Mouse (Mus musculus): Measurements from ENCODE around the gene Irf2bpl. TPM values are rescaled to one million over a fixed set of nuclear protein-coding genes. Genes with fewer than 3 reads are reported as not detected.

Gene Irf2bpl
- polyA plus RNA-seq, 1 experiment from 2014 or later: 69.3 TPM

GRCm38 (mm10) chr12:86888130-86889069, 3.8 kb upstream of the Irf2bpl start:
- no peaks in the 10 kb centered on the region for H3K36me3 ChIP-seq (ENCODE audit: control insufficient read depth, insufficient read depth, low read length)
- peak overlapping the region; percentile 23 for H3K4me3 ChIP-seq (ENCODE audit: low read depth, low read length)
- H3K9me3 ChIP-seq (replicated peaks; ENCODE audit: control insufficient read depth, low read length, poor library complexity, severe bottlenecking): no peaks in the 10 kb centered on the region
- H3K27me3 ChIP-seq (ENCODE audit: control insufficient read depth, insufficient read depth, low read depth, low read length): no peaks in the 10 kb centered on the region
- peaks cover 77% of the 10 kb centered on the region for H3K4me1 ChIP-seq (ENCODE audit: control insufficient read depth, insufficient read depth, low read length)
- under 1% methylated on average over 42 of the region's 47 CpGs for WGBS
- ATAC-seq: no peak
- H3K27ac ChIP-seq (ENCODE audit: low read length): peak overlapping the region; percentile 82
- peak overlapping the region; percentile 58 for H3K4me2 ChIP-seq (ENCODE audit: low read length)
- H3K9ac ChIP-seq (ENCODE audit: low read depth, low read length): peak overlapping the region; percentile 64

- Histone ChIP-seq H3K36me3 (ENCODE audit: control insufficient read depth, insufficient read depth, low read length) (no peaks in the 10 kb centered on the region), H3K9me3 (replicated peaks; ENCODE audit: control insufficient read depth, low read length, poor library complexity, severe bottlenecking) (no peaks in the 10 kb centered on the region), H3K27me3 (ENCODE audit: control insufficient read depth, insufficient read depth, low read depth, low read length) (no peaks in the 10 kb centered on the region), H3K9ac (ENCODE audit: low read depth, low read length) (peak overlapping the region; percentile 64; the same call in 1 of the 2 replicates), H3K4me1 (ENCODE audit: control insufficient read depth, insufficient read depth, low read length) (peaks cover 69% of the 10 kb centered on the region), H3K4me3 (ENCODE audit: low read depth, low read length) (no peak overlapping the region), H3K27ac (ENCODE audit: low read length) (peak overlapping the region; percentile 82), H3K4me2 (ENCODE audit: low read length) (peak overlapping the region; percentile 58)
- no peak for ATAC-seq
- 34% methylated on average over 14 of the region's 14 CpGs for WGBS
These were observed 3.0 kb upstream of the Irf2bpl start for GRCm38 (mm10) chr12:86887381-86888129.

- ATAC-seq: no peak
- no peak overlapping the region for H3K9ac ChIP-seq (ENCODE audit: low read depth, low read length)
- H3K4me1 ChIP-seq (ENCODE audit: control insufficient read depth, insufficient read depth, low read length): peaks cover 59% of the 10 kb centered on the region
- no peak overlapping the region for H3K4me2 ChIP-seq (ENCODE audit: low read length)
- H3K27me3 ChIP-seq (ENCODE audit: control insufficient read depth, insufficient read depth, low read depth, low read length): no peaks in the 10 kb centered on the region
- H3K4me3 ChIP-seq (ENCODE audit: low read depth, low read length): no peak overlapping the region
- WGBS: 53% methylated on average over 7 of the region's 7 CpGs
- no peaks in the 10 kb centered on the region; the same call in 1 of the 2 replicates for H3K36me3 ChIP-seq (ENCODE audit: control insufficient read depth, insufficient read depth, low read length)
- peak overlapping the region; percentile 38; the same call in 1 of the 2 replicates for H3K27ac ChIP-seq (ENCODE audit: low read length)
- H3K9me3 ChIP-seq (replicated peaks; ENCODE audit: control insufficient read depth, low read length, poor library complexity, severe bottlenecking): no peaks in the 10 kb centered on the region
These were observed 1.9 kb upstream of the Irf2bpl start for GRCm38 (mm10) chr12:86886446-86886965.

- H3K9ac ChIP-seq (ENCODE audit: low read depth, low read length): no peak overlapping the region; the same call in 1 of the 2 replicates
These were observed 1.1 kb upstream of the Irf2bpl start for GRCm38 (mm10) chr12:86885746-86886145.

GRCm38 (mm10) chr12:86885336-86885735, 738 bp upstream of the Irf2bpl start:
- peak overlapping the region; percentile 99 for H3K27ac ChIP-seq (ENCODE audit: low read length)
- H3K4me3 ChIP-seq (ENCODE audit: low read depth, low read length): peak overlapping the region; percentile 91
- peaks cover 51% of the 10 kb centered on the region for H3K4me1 ChIP-seq (ENCODE audit: control insufficient read depth, insufficient read depth, low read length)
- no peak for ATAC-seq
- H3K4me2 ChIP-seq (ENCODE audit: low read length): peak overlapping the region; percentile 79
- no peaks in the 10 kb centered on the region; the same call in 1 of the 2 replicates for H3K36me3 ChIP-seq (ENCODE audit: control insufficient read depth, insufficient read depth, low read length)
- H3K9me3 ChIP-seq (replicated peaks; ENCODE audit: control insufficient read depth, low read length, poor library complexity, severe bottlenecking): no peaks in the 10 kb centered on the region
- peak overlapping the region; percentile 54 for H3K9ac ChIP-seq (ENCODE audit: low read depth, low read length)
- WGBS: 3% methylated on average over 6 of the region's 6 CpGs
- H3K27me3 ChIP-seq (ENCODE audit: control insufficient read depth, insufficient read depth, low read depth, low read length): no peaks in the 10 kb centered on the region

More at GRCm38 (mm10) chr12:86885746-86886145, 1.1 kb upstream of the Irf2bpl start:
- 8% methylated on average over 5 of the region's 5 CpGs for WGBS
- Histone ChIP-seq H3K4me1 (ENCODE audit: control insufficient read depth, insufficient read depth, low read length) (peaks cover 52% of the 10 kb centered on the region), H3K27ac (ENCODE audit: low read length) (peak overlapping the region; percentile 99), H3K27me3 (ENCODE audit: control insufficient read depth, insufficient read depth, low read depth, low read length) (no peaks in the 10 kb centered on the region), H3K4me3 (ENCODE audit: low read depth, low read length) (no peak overlapping the region), H3K4me2 (ENCODE audit: low read length) (peak overlapping the region; percentile 79), H3K36me3 (ENCODE audit: control insufficient read depth, insufficient read depth, low read length) (no peaks in the 10 kb centered on the region; the same call in 1 of the 2 replicates), H3K9me3 (replicated peaks; ENCODE audit: control insufficient read depth, low read length, poor library complexity, severe bottlenecking) (no peaks in the 10 kb centered on the region)
- no peak for ATAC-seq

GRCm38 (mm10) chr12:86883280-86884196, 1.1 kb downstream of the Irf2bpl start:
- no peak for ATAC-seq
- peak overlapping the region; percentile 99 for H3K27ac ChIP-seq (ENCODE audit: low read length)
- H3K9ac ChIP-seq (ENCODE audit: low read depth, low read length): peak overlapping the region; percentile 98
- H3K4me2 ChIP-seq (ENCODE audit: low read length): peak overlapping the region; percentile 79
- H3K9me3 ChIP-seq (replicated peaks; ENCODE audit: control insufficient read depth, low read length, poor library complexity, severe bottlenecking): no peaks in the 10 kb centered on the region
- H3K4me3 ChIP-seq (ENCODE audit: low read depth, low read length): peak overlapping the region; percentile 91
- WGBS: under 1% methylated on average over 82 of the region's 84 CpGs
- no peaks in the 10 kb centered on the region; the same call in 1 of the 2 replicates for H3K36me3 ChIP-seq (ENCODE audit: control insufficient read depth, insufficient read depth, low read length)
- no peaks in the 10 kb centered on the region for H3K27me3 ChIP-seq (ENCODE audit: control insufficient read depth, insufficient read depth, low read depth, low read length)
- H3K4me1 ChIP-seq (ENCODE audit: control insufficient read depth, insufficient read depth, low read length): peaks cover 47% of the 10 kb centered on the region

- peak overlapping the region; percentile 98 for H3K9ac ChIP-seq (ENCODE audit: low read depth, low read length)
- peak overlapping the region; percentile 79 for H3K4me2 ChIP-seq (ENCODE audit: low read length)
- WGBS: under 1% methylated on average over 21 of the region's 24 CpGs
- ATAC-seq: no peak
- H3K27ac ChIP-seq (ENCODE audit: low read length): peak overlapping the region; percentile 99
- H3K9me3 ChIP-seq (replicated peaks; ENCODE audit: control insufficient read depth, low read length, poor library complexity, severe bottlenecking): no peaks in the 10 kb centered on the region
- peak overlapping the region; percentile 91 for H3K4me3 ChIP-seq (ENCODE audit: low read depth, low read length)
- H3K36me3 ChIP-seq (ENCODE audit: control insufficient read depth, insufficient read depth, low read length): no peaks in the 10 kb centered on the region; the same call in 1 of the 2 replicates
- H3K27me3 ChIP-seq (ENCODE audit: control insufficient read depth, insufficient read depth, low read depth, low read length): no peaks in the 10 kb centered on the region
- peaks cover 45% of the 10 kb centered on the region for H3K4me1 ChIP-seq (ENCODE audit: control insufficient read depth, insufficient read depth, low read length)
These were observed 1.6 kb downstream of the Irf2bpl start for GRCm38 (mm10) chr12:86883019-86883279.
